Mouse (Mus musculus): ENCODE data around the gene Rbms3.

DNA sequence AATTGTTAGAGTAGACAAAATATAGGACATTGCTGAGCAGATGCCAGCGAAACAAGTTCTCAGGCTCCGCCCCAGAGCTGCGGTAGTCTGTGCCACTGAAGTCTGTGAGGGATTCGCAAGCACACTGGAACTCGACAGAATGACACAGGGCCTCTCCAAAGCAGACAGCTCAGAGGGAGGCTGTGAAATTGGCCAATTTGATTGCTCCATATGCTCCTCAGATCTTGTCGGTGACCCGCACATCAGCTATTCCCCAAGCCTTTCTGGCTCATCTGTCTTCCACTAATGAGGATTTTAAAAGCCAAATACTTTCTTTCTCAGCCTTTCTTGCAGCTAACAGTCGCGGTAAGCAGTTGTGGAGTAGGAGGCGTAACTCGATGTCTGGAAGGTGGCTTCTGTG lies 120.8 kb downstream of the Rbms3 start:
- TF ChIP-seq POLR2A (IDR thresholded peaks at IDR 0.05; ENCODE audit: extremely low read depth, insufficient read depth, low read length) (no peak), CTCF (IDR thresholded peaks at IDR 0.05; ENCODE audit: low read depth, low read length) (no peak)

Data from liver, adult 2 months (tissue).